Mouse (Mus musculus) gastrocnemius, postnatal 36 days (tissue): Measurements from ENCODE around the gene Slc2a13. TPM values are rescaled to one million over a fixed set of nuclear protein-coding genes. Genes with fewer than 3 reads are reported as not detected.

ENCODE experiments used
- DNase-seq, 2 experiments: peaks; one replicate each; pipeline ENCODE4 v3.0.0; 2022
- intact Hi-C: fragments of 180-260 bp; cut with DNase I; formaldehyde crosslinking; loops from one replicate; pipeline ENCODE4 v1.15.1; 2025
- total RNA-seq, 2 experiments: library from RNA; stranded (reverse); gene quantifications; 2 replicates each; pipeline ENCODE4 v1.2.3; 2021

Slc2a13 gene
- total RNA-seq, 2 experiments from 2014 or later, result 0.91 to 1.3 TPM

GRCm38 (mm10) chr15:91378751-91379325 lies 194.2 kb downstream of the Slc2a13 start:
- intact Hi-C loops, result no loop called here
- DNase-seq, result no peak

GRCm38 (mm10) chr15:91377568-91377967 lies 195.5 kb downstream of the Slc2a13 start:
- intact Hi-C loops, result no loop called here
- no peak for DNase-seq

GRCm38 (mm10) chr15:91377105-91377504 lies 196.0 kb downstream of the Slc2a13 start:
- intact Hi-C loops, result no loop called here
- DNase-seq, result no peak

- intact Hi-C loops, result no loop called here
- no peak for DNase-seq
Measured at GRCm38 (mm10) chr15:91374441-91374840, 198.6 kb downstream of the Slc2a13 start.

- peak; percentile 33 to 45 for DNase-seq
- intact Hi-C loops, result no loop called here
Measured at GRCm38 (mm10) chr15:91373203-91373584, 199.9 kb downstream of the Slc2a13 start.

- no peak for DNase-seq
- intact Hi-C loops, result no loop called here
Measured at GRCm38 (mm10) chr15:91372464-91373202, 200.4 kb downstream of the Slc2a13 start.

- DNase-seq, result no peak
- intact Hi-C loops, result no loop called here
Measured at GRCm38 (mm10) chr15:91371859-91372394, 201.1 kb downstream of the Slc2a13 start.

GRCm38 (mm10) chr15:91369736-91370449 lies 203.2 kb downstream of the Slc2a13 start:
- intact Hi-C loops, result no loop called here
- DNase-seq, result no peak

- intact Hi-C loops, result no loop called here
- no peak for DNase-seq
Measured at GRCm38 (mm10) chr15:91360495-91360894, 212.6 kb downstream of the Slc2a13 start.

- DNase-seq, result no peak
- intact Hi-C loops, result no loop called here
Measured at GRCm38 (mm10) chr15:91351006-91351405, 222.1 kb downstream of the Slc2a13 start.

- intact Hi-C loops, result no loop called here
- no peak for DNase-seq
Measured at GRCm38 (mm10) chr15:91338350-91338749, 234.7 kb downstream of the Slc2a13 start.

GRCm38 (mm10) chr15:91334416-91334900 lies 238.6 kb downstream of the Slc2a13 start:
- DNase-seq, result no peak
- intact Hi-C loops, result no loop called here

- DNase-seq, result no peak
- intact Hi-C loops, result no loop called here
Measured at GRCm38 (mm10) chr15:91327748-91328147, 245.3 kb downstream of the Slc2a13 start.

GRCm38 (mm10) chr15:91327023-91327422 lies 246.0 kb downstream of the Slc2a13 start:
- no peak for DNase-seq
- intact Hi-C loops, result no loop called here

- no peak for DNase-seq
Measured at GRCm38 (mm10) chr15:91319376-91319775, 253.7 kb downstream of the Slc2a13 start.

GRCm38 (mm10) chr15:91316964-91317363 lies 256.1 kb downstream of the Slc2a13 start:
- intact Hi-C loops, result no loop called here
- DNase-seq, result peak in 1 of 2 experiments; percentile 59

More at GRCm38 (mm10) chr15:91319376-91319775, 253.7 kb downstream of the Slc2a13 start:
- intact Hi-C loops, result no loop called here

- intact Hi-C loops, result no loop called here
Measured at GRCm38 (mm10) chr15:91314402-91315318, 258.4 kb downstream of the Slc2a13 start.

GRCm38 (mm10) chr15:91304296-91304852 lies 268.7 kb downstream of the Slc2a13 start:
- intact Hi-C loops, result loop anchor here (5.0 to 10.0 kb wide), 3 partner anchors 268 to 630 kb away; partner anchors contain the start of genes Cpne8 and Slc2a13
- DNase-seq, result peak in 1 of 2 experiments; percentile 29

More at GRCm38 (mm10) chr15:91314402-91315318, 258.4 kb downstream of the Slc2a13 start:
- DNase-seq, result no peak

GRCm38 (mm10) chr15:91301366-91301765 lies 271.7 kb downstream of the Slc2a13 start:
- intact Hi-C loops, result loop anchor here (5.0 to 10.0 kb wide), 3 partner anchors 271 to 627 kb away; partner anchors contain the start of genes Cpne8 and Slc2a13
- peak; percentile 90 to 91 for DNase-seq
